Mouse (Mus musculus): ENCODE measurements at regions not wholly inside any gene's neighbourhood (a gene's known extent, or its start where the extent isn't known, plus 50 kb on each side); places are given as distances from the start of the nearest gene placed in this dataset.

DNA sequence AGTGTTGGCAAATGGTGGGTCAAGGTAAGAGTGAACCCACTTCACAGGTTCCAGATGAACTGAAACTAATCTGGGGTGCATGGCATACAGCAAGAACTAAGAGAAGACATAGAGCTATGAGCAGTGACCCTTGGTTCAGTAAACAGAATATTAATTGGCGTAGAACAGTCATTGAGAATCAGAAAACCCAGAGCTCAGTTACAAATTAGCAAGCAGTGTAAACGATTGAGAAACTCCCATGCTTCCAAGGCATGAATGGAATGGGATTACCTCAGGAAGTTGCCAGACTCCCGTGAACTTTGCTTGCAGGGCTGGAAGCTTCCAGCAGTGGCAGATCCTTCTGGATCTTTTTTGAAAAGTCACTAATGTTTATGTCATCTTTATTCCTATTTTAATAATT, 82.5 kb downstream of the Pdcl3 start:
- TF ChIP-seq POLR2A (IDR thresholded peaks at IDR 0.05; ENCODE audit: borderline replicate concordance, low read depth, low read length): no peak
- no peak for TF ChIP-seq CTCF (IDR thresholded peaks at IDR 0.05; ENCODE audit: low read depth, low read length)

Measured in bone marrow macrophage, adult 2 months (primary cell).